Mouse (Mus musculus) lung, embryonic 14.5 days (tissue): Measurements from ENCODE around the gene Ptk6. TPM values are rescaled to one million over a fixed set of nuclear protein-coding genes. Genes with fewer than 3 reads are reported as not detected.

Source experiments
- ATAC-seq: fragments of 200-750 bp; cut with Nextera tagmentation; 2 replicates; pipeline ENCODE4 v1.8.0; 2017; ENCODE audit warnings: mild to moderate bottlenecking, moderate TSS enrichment, moderate library complexity; ENCODE audit not compliant: insufficient read depth
- DNase-seq: peaks from one replicate; pipeline ENCODE4 v3.0.0-alpha.2; 2015
- H3K27ac ChIP-seq: fragments of 300-500 bp; sonication (generic); 2 replicates; pipeline ENCODE4 v1.5.1; 2014; ENCODE audit warnings: low read depth, mild to moderate bottlenecking, moderate library complexity
- H3K27me3 ChIP-seq: fragments of 300-500 bp; sonication (generic); 2 replicates; pipeline ENCODE4 v1.6.1; 2014; ENCODE audit warnings: low read length, control low read depth; ENCODE audit not compliant: insufficient read depth
- H3K36me3 ChIP-seq: fragments of 300-500 bp; sonication (generic); 2 replicates; pipeline ENCODE4 v1.6.1; 2014; ENCODE audit warnings: control low read depth; ENCODE audit not compliant: insufficient read depth
- H3K4me1 ChIP-seq: fragments of 300-500 bp; sonication (generic); 2 replicates; pipeline ENCODE4 v1.6.1; 2014; ENCODE audit warnings: antibody characterized with exemption, control low read depth; ENCODE audit not compliant: insufficient read depth
- H3K4me2 ChIP-seq: fragments of 300-500 bp; sonication (generic); 2 replicates; pipeline ENCODE4 v1.6.1; 2014; ENCODE audit warnings: mild to moderate bottlenecking
- H3K4me3 ChIP-seq: fragments of 300-500 bp; sonication (generic); 2 replicates; pipeline ENCODE4 v1.5.1; 2014; ENCODE audit warnings: low read depth, low read length
- H3K9ac ChIP-seq: fragments of 300-500 bp; sonication (generic); 2 replicates; pipeline ENCODE4 v1.6.1; 2014
- H3K9me3 ChIP-seq: fragments of 300-500 bp; sonication (generic); 2 replicates; pipeline ENCODE4 v1.6.1; 2016; ENCODE audit warnings: low read depth, low read length, control low read depth
- CTCF ChIP-seq: IDR thresholded peaks from 2 replicates; pipeline ENCODE4 v1.5.1; 2016; ENCODE audit warnings: antibody characterized with exemption, low read depth
- WGBS: fragments of 180-500 bp; shearing (Covaris S2); extraction: QIAGEN DNeasy Blood & Tissue Kit; methylation state at CpG from one replicate; pipeline ENCODE4 v1.1.7; 2014; 5-methylcytosine and 5-hydroxymethylcytosine counted together
- polyA plus RNA-seq: library from polyadenylated mRNA; unstranded; fragments of >200 nt; fragmentation: Nextera tagmentation; extraction: Ambion mirVana; gene quantifications from 2 replicates; pipeline ENCODE4 v1.2.1, GENCODE M21; 2014

The Ptk6 gene
- polyA plus RNA-seq, 1 experiment from 2014 or later: not detected

DNA sequence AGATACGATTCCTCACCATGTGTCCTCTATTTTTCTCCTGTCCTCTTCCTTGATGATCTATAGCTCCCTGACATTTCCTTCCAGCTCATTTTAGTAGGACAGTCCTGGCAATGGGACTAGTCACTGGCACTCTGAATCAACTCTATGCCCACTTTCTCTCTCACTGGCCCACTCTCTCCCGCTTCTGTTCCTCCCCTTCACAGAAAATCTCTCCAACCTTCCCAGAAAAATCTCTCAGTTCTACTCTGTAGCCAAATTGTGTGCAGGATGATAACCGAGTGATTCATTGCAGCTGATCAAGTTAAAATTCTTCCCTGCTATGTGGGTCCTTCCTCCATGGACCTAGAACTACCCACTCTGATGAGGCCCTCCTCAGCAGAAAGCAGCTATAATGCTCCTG, 27.9 kb downstream of the Ptk6 start:
- no peaks in the 10 kb centered on the region for H3K36me3 ChIP-seq

DNA sequence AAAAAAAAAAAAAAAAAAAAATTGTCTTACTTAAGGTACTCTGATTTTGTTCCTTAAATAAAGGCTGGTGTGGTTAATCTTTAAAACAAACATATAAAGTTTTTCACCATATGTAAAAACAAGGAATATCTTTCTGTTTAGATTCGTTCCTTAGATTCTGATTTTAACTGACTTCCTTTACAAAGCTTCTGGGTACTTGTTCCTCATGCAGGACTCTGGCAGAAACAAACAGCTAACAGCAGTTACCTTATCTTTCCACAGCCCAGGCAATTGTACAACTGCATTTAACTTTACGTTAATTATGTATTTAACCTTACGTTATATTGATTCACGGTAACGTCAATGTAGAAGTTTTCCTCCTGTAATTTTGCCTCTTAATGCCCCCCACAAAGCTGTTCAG, 36.1 kb downstream of the Ptk6 start:
- ATAC-seq (no peak), DNase-seq (no peak)
- Histone ChIP-seq H3K27me3 (no peaks in the 10 kb centered on the region), H3K4me3 (no peak overlapping the region), H3K9ac (no peak overlapping the region), H3K4me2 (no peak overlapping the region), H3K36me3 (no peaks in the 10 kb centered on the region), H3K27ac (no peak overlapping the region), H3K9me3 (no peaks in the 10 kb centered on the region), H3K4me1 (no peaks in the 10 kb centered on the region)
- 80% methylated on average over 5 of the region's 5 CpGs for WGBS
- no peak for TF ChIP-seq CTCF

More for the DNA sequence above, 27.9 kb downstream of the Ptk6 start:
- no peak overlapping the region for H3K27ac ChIP-seq
- H3K27me3 ChIP-seq: no peaks in the 10 kb centered on the region
- no peaks in the 10 kb centered on the region for H3K9me3 ChIP-seq
- ATAC-seq (no peak), DNase-seq (no peak)
- no peak overlapping the region for H3K9ac ChIP-seq
- H3K4me2 ChIP-seq: no peak overlapping the region
- TF ChIP-seq CTCF: no peak
- 84% methylated on average over 3 of the region's 3 CpGs for WGBS
- H3K4me3 ChIP-seq: no peak overlapping the region
- no peaks in the 10 kb centered on the region for H3K4me1 ChIP-seq

DNA sequence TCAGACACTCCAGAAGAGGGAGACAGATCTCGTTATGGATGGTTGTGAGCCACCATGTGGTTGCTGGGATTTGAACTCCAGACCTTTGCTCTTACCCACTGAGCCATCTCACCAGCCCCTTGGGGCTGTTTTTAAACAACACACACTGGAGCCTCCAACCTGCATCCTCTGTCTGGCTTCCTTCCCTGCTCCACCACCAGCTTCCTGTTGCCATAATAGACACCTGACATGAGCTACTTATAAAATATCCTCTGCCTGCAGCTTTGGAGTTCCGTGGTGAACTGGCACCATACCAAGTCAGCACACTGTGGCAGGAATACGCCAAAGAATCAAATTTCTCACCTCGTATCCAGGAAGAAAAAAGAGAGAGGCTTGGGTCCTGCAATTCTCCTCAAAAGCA, 41.8 kb downstream of the Ptk6 start:
- 54% methylated on average over 4 of the region's 4 CpGs for WGBS
- Histone ChIP-seq H3K4me2 (no peak overlapping the region), H3K9me3 (no peaks in the 10 kb centered on the region), H3K27ac (no peak overlapping the region), H3K9ac (no peak overlapping the region), H3K27me3 (peaks cover 20% of the 10 kb centered on the region), H3K4me1 (no peaks in the 10 kb centered on the region), H3K36me3 (no peaks in the 10 kb centered on the region), H3K4me3 (no peak overlapping the region)
- ATAC-seq (no peak), DNase-seq (no peak)
- TF ChIP-seq CTCF: no peak

DNA sequence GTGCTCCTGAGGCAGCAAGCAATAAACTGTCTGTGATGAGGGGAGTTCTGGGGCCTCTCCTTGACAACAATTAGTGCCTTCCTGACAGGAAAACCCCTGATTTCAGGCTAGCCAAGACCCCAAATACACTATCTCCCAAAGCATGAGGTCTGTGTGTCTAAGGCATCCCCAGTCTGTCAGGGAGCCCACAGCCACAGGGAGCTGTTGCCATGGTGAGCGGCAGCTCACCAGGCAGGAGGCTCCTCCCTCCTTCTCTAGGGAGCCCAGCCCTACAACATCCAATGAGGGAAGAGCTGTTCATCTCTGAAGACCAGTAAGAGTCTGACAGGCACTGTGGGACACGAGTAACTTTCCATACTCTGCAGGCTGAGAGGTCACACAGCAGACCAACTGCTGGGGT, 42.8 kb downstream of the Ptk6 start:
- Histone ChIP-seq H3K9ac (no peak overlapping the region), H3K4me2 (no peak overlapping the region), H3K4me3 (no peak overlapping the region), H3K9me3 (no peaks in the 10 kb centered on the region), H3K4me1 (no peaks in the 10 kb centered on the region), H3K27ac (no peak overlapping the region), H3K36me3 (no peaks in the 10 kb centered on the region), H3K27me3 (peaks cover 31% of the 10 kb centered on the region)
- ATAC-seq (peak; percentile 49; the same call in 1 of the 2 replicates), DNase-seq (peak; percentile 27)
- WGBS: 0% methylated on average over 2 of the region's 2 CpGs
- no peak for TF ChIP-seq CTCF

DNA sequence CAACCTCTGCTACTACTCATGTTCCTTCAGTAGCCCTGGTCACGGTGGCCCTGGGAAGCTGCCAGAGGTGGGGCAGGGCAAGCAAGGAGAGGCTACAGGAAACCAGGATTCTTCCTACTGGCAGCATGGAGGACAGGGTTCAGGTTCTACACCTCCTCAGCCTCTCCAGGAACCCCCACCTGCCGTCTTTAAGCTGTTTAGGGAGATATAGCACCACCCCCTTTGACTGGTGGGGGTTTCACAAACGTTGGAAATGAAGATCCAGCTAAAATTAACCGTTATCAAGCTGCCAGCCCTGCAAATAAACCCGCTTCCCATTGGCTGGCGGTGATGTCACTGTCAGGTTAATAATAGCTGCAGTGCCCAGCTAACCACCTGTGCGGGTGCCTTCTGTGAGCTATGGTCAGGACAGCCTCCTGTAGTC, 43.5 kb downstream of the Ptk6 start:
- no peak overlapping the region for H3K4me2 ChIP-seq
- 44% methylated on average over 7 of the region's 7 CpGs for WGBS
- no peak overlapping the region for H3K27ac ChIP-seq
- no peaks in the 10 kb centered on the region for H3K4me1 ChIP-seq
- no peak for TF ChIP-seq CTCF
- H3K36me3 ChIP-seq: no peaks in the 10 kb centered on the region
- no peak overlapping the region for H3K4me3 ChIP-seq
- ATAC-seq: no peak
- H3K9ac ChIP-seq: no peak overlapping the region
- H3K9me3 ChIP-seq: no peaks in the 10 kb centered on the region
- DNase-seq: no peak
- H3K27me3 ChIP-seq: peaks cover 32% of the 10 kb centered on the region

- Histone ChIP-seq H3K27me3 (peaks cover 32% of the 10 kb centered on the region), H3K27ac (no peak overlapping the region), H3K4me2 (no peak overlapping the region), H3K9ac (no peak overlapping the region), H3K4me3 (no peak overlapping the region), H3K4me1 (no peaks in the 10 kb centered on the region), H3K9me3 (no peaks in the 10 kb centered on the region), H3K36me3 (no peaks in the 10 kb centered on the region)
- no peak for DNase-seq
- TF ChIP-seq CTCF: no peak
- WGBS: 94% methylated on average over 2 of the region's 2 CpGs
- no peak for ATAC-seq
These were observed 44.1 kb downstream of the Ptk6 start for GRCm38 (mm10) chr2:181158471-181158870.

GRCm38 (mm10) chr2:181157716-181158302, 44.8 kb downstream of the Ptk6 start:
- peaks cover 32% of the 10 kb centered on the region for H3K27me3 ChIP-seq
- no peaks in the 10 kb centered on the region for H3K9me3 ChIP-seq
- no peak overlapping the region for H3K4me3 ChIP-seq
- no peak for TF ChIP-seq CTCF
- no peak for ATAC-seq
- WGBS: 60% methylated on average over 6 of the region's 6 CpGs
- no peak overlapping the region for H3K4me2 ChIP-seq
- no peak overlapping the region for H3K9ac ChIP-seq
- H3K36me3 ChIP-seq: no peaks in the 10 kb centered on the region
- H3K4me1 ChIP-seq: no peaks in the 10 kb centered on the region
- no peak overlapping the region for H3K27ac ChIP-seq
- DNase-seq: no peak
